In the genomic region with DNA sequence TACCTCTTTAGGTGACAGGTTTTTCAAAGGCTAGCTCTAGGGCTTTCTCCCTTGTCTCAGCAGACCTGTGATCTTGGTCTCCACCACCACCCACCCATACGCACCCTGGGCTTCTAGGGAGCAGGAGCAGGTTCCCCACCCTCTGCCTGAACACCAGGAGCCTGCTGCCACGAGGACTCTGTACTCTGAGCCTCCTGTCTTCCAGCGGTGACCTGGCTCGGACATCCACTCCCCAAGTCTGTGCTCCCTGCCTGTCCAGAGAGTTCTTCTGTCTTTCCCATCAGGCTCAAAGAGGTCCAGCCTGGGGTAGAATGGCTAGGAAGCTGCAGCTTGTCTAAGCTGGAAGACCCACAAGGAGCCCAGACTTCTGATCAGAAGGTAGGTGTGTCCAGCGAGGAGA, we compare ENCODE assay signal across 25 mouse cellular contexts. TPM values are rescaled to one million over a fixed set of nuclear protein-coding genes. Genes with fewer than 3 reads are reported as not detected.
DNase-seq lines count a peak whose midpoint lies in the region; ATAC-seq and TF ChIP-seq lines count a peak whose summit lies in the region.
"Had no signal": no experiment of that assay in that cellular context is flagged by ENCODE, and none has a peak within 500 bp of the region (broad histone marks: within the 10 kb centered on the region; RNA-seq: fewer than 3 reads in every experiment).

No protein-coding gene starts in this region.

- H3K27ac ChIP-seq in heart, embryonic 10.5 days, result peak overlapping the region; percentile 3
- no peak overlapping the region for H3K27ac ChIP-seq in kidney, adult 2 months (ENCODE audit: insufficient read depth, low read depth, low read length)
- H3K27ac ChIP-seq in kidney, embryonic 14.5 days (ENCODE audit: low read depth, low read length), result no peak overlapping the region
- peak overlapping the region; percentile 49 for H3K27ac ChIP-seq in thymus, adult 2 months (ENCODE audit: control insufficient read depth, insufficient read depth, low read length)
- H3K27ac ChIP-seq: embryonic facial prominence, embryonic 13.5 days; forebrain, embryonic 15.5 days; hindbrain, embryonic 14.5 days; limb, embryonic 12.5 days; liver, embryonic 12.5 days had no signal

- TF ChIP-seq CTCF in kidney, adult 2 months (conservative IDR thresholded peaks at IDR 0.05; ENCODE audit: insufficient read depth, insufficient read length, low read depth, low read length), result no peak
- 0 out of 2 replicates have a peak, but pooled peaks have one; percentile 28 for TF ChIP-seq CTCF in thymus, adult 2 months (IDR thresholded peaks at IDR 0.05; ENCODE audit: borderline replicate concordance, control insufficient read depth, extremely low read depth, insufficient read depth, low read length, poor library complexity)

- ATAC-seq in kidney, embryonic 14.5 days (ENCODE audit: low FRiP score, low TSS enrichment), result no peak
- ATAC-seq: forebrain, embryonic 15.5 days; inflammation-experienced regulatory T-cells, adult 6 months; liver, embryonic 12.5 days; liver, postnatal 0 days; midbrain, embryonic 16.5 days had no signal

- H3K36me3 ChIP-seq in heart, embryonic 10.5 days, result peaks cover 19% of the 10 kb centered on the region; the same call in 1 of the 2 replicates
- peaks cover 8% of the 10 kb centered on the region; the same call in 1 of the 2 replicates for H3K36me3 ChIP-seq in kidney, adult 2 months (ENCODE audit: control insufficient read depth, insufficient read depth, low read length)
- H3K36me3 ChIP-seq in kidney, embryonic 14.5 days (ENCODE audit: control insufficient read depth, insufficient read depth, low read length), result peaks cover 9% of the 10 kb centered on the region; the same call in 1 of the 2 replicates
- H3K36me3 ChIP-seq in thymus, adult 2 months (ENCODE audit: control insufficient read depth, insufficient read depth, low read length), result peaks cover 15% of the 10 kb centered on the region
- H3K36me3 ChIP-seq: forebrain, embryonic 10.5 days; forebrain, embryonic 15.5 days; limb, embryonic 12.5 days had no signal

- DNase-seq in heart, embryonic 10.5 days (ENCODE audit: low spot score), result no peak
- DNase-seq in heart, postnatal 10 days, result no peak
- DNase-seq in kidney, adult 2 months, result peak; percentile 58
- DNase-seq in thymus, adult 2 months, result no peak
- DNase-seq in thymus, postnatal 10 days (ENCODE audit: low spot score in 2 of 2), result no peak
- DNase-seq in kidney, postnatal 25 days, result peak; percentile 25 to 73
- DNase-seq in right cerebral cortex, postnatal 36 days (ENCODE audit: low spot score in 2 of 2), result no peak
- DNase-seq: adrenal gland, postnatal 14 days; cerebellum, adult 18-20 months; heart, postnatal 4 days; liver, postnatal 0 days; lung, postnatal 36 days; right cerebral cortex, postnatal 25 days; spleen, adult 18-20 months had no signal

- TF ChIP-seq POLR2A in kidney, adult 2 months (IDR thresholded peaks at IDR 0.05; ENCODE audit: low read depth, low read length), result no peak
- TF ChIP-seq POLR2A in thymus, adult 2 months (IDR thresholded peaks at IDR 0.05; ENCODE audit: control insufficient read depth, extremely low read depth, insufficient read depth, low read length, poor library complexity), result no peak

- H3K4me1 ChIP-seq in heart, embryonic 10.5 days, result peaks cover 59% of the 10 kb centered on the region
- H3K4me1 ChIP-seq in kidney, adult 2 months (ENCODE audit: control insufficient read depth, insufficient read depth, low read length), result peaks cover 22% of the 10 kb centered on the region
- H3K4me1 ChIP-seq in kidney, embryonic 14.5 days (ENCODE audit: control insufficient read depth, insufficient read depth, low read length), result no peaks in the 10 kb centered on the region
- H3K4me1 ChIP-seq in thymus, adult 2 months (replicated peaks; ENCODE audit: control insufficient read depth, insufficient read depth, low read length), result peaks cover 73% of the 10 kb centered on the region
- H3K4me1 ChIP-seq: forebrain, embryonic 15.5 days had no signal

- no peaks in the 10 kb centered on the region for H3K9me3 ChIP-seq in heart, embryonic 10.5 days
- H3K9me3 ChIP-seq in kidney, embryonic 14.5 days (ENCODE audit: control insufficient read depth, low read length), result no peaks in the 10 kb centered on the region
- H3K9me3 ChIP-seq: embryonic facial prominence, embryonic 13.5 days; forebrain, embryonic 10.5 days; forebrain, embryonic 15.5 days; heart, embryonic 15.5 days; limb, embryonic 12.5 days; liver, embryonic 12.5 days had no signal

- WGBS in heart, embryonic 10.5 days, result 75% methylated on average over 5 of the region's 5 CpGs
- 57% methylated on average over 5 of the region's 5 CpGs for WGBS in kidney, adult 2 months
- WGBS in kidney, embryonic 14.5 days, result 81% methylated on average over 5 of the region's 5 CpGs
- 68% methylated on average over 5 of the region's 5 CpGs for WGBS in thymus, adult 2 months

- intact Hi-C loops in heart, postnatal 10 days (cut with DNase I), result loop anchor here (2.0 kb wide), 1 partner anchor 14 kb away; no protein-coding TSS in a partner anchor

- no peaks in the 10 kb centered on the region for H3K27me3 ChIP-seq in heart, embryonic 10.5 days (ENCODE audit: insufficient read depth, poor library complexity, severe bottlenecking)
- H3K27me3 ChIP-seq in kidney, adult 2 months (replicated peaks; ENCODE audit: control insufficient read depth, insufficient read depth, low read length), result no peaks in the 10 kb centered on the region
- no peaks in the 10 kb centered on the region for H3K27me3 ChIP-seq in kidney, embryonic 14.5 days (ENCODE audit: control insufficient read depth, insufficient read depth, low read length)
- H3K27me3 ChIP-seq in thymus, adult 2 months (ENCODE audit: control insufficient read depth, insufficient read depth, low read length), result no peaks in the 10 kb centered on the region
- H3K27me3 ChIP-seq: embryonic facial prominence, embryonic 13.5 days; forebrain, embryonic 15.5 days; heart, embryonic 15.5 days; limb, embryonic 12.5 days; liver, embryonic 12.5 days had no signal

- H3K4me3 ChIP-seq in heart, embryonic 10.5 days, result no peak overlapping the region
- H3K4me3 ChIP-seq in kidney, adult 2 months (ENCODE audit: insufficient read depth, low read depth, low read length), result no peak overlapping the region
- no peak overlapping the region for H3K4me3 ChIP-seq in kidney, embryonic 14.5 days (ENCODE audit: low read length)
- H3K4me3 ChIP-seq in thymus, adult 2 months (ENCODE audit: control insufficient read depth, insufficient read depth, low read length), result no peak overlapping the region
- H3K4me3 ChIP-seq: embryonic facial prominence, embryonic 13.5 days; forebrain, embryonic 10.5 days; forebrain, embryonic 15.5 days; heart, embryonic 15.5 days; limb, embryonic 12.5 days; liver, embryonic 12.5 days had no signal

- no peak overlapping the region for H3K4me2 ChIP-seq in kidney, embryonic 14.5 days (replicated peaks; ENCODE audit: low read depth, low read length)
- H3K4me2 ChIP-seq: embryonic facial prominence, embryonic 13.5 days; forebrain, embryonic 15.5 days; heart, embryonic 15.5 days; hindbrain, embryonic 14.5 days; limb, embryonic 12.5 days; liver, embryonic 12.5 days; midbrain, embryonic 11.5 days had no signal

- no peak overlapping the region for H3K9ac ChIP-seq in kidney, embryonic 14.5 days (ENCODE audit: low read depth, low read length)
- H3K9ac ChIP-seq: embryonic facial prominence, embryonic 13.5 days; forebrain, embryonic 15.5 days; heart, embryonic 15.5 days; hindbrain, embryonic 14.5 days; limb, embryonic 12.5 days; liver, embryonic 12.5 days; liver, postnatal 0 days had no signal

RNA-seq across cellular contexts. Expression of a gene that starts 12.1 kb away (rescaled TPM):
- 0.11 and 0.18 TPM in 2 replicates for polyA plus RNA-seq in heart, embryonic 10.5 days (2016; fragmentation: Nextera tagmentation; extraction: Ambion mirVana)
- 1 to 10 TPM; 3.8 to 4.0 TPM for total RNA-seq in heart, postnatal 10 days (2021)
- 2.4 and 2.9 TPM in 2 replicates for polyA plus RNA-seq in kidney, adult 2 months (2012; rRNA removed)
- 0.20 and 0.34 TPM in 2 replicates for polyA plus RNA-seq in kidney, embryonic 14.5 days (2014; fragmentation: Nextera tagmentation; extraction: Ambion mirVana)
- 276 and 294 TPM in 2 replicates for polyA plus RNA-seq in thymus, adult 2 months (2012; rRNA removed)
- polyA plus RNA-seq: inflammation-experienced regulatory T-cells, adult 6 months; liver, embryonic 12.5 days had no signal

RNA-seq across cellular contexts. Expression of a gene that starts 24.6 kb away (rescaled TPM):
- polyA plus RNA-seq in heart, embryonic 10.5 days (2016; fragmentation: Nextera tagmentation; extraction: Ambion mirVana), result 10.2 and 13.4 TPM in 2 replicates
- total RNA-seq in heart, postnatal 10 days (2021), result 10 to 100 TPM; 29.2 to 30.7 TPM
- 136 and 184 TPM in 2 replicates for polyA plus RNA-seq in kidney, adult 2 months (2012; rRNA removed)
- polyA plus RNA-seq in kidney, embryonic 14.5 days (2014; fragmentation: Nextera tagmentation; extraction: Ambion mirVana), result 11.9 and 15.7 TPM in 2 replicates
- 276 and 278 TPM in 2 replicates for polyA plus RNA-seq in thymus, adult 2 months (2012; rRNA removed)
- polyA plus RNA-seq: inflammation-experienced regulatory T-cells, adult 6 months had no signal

RNA-seq across cellular contexts. Expression of a gene that starts 35.1 kb away (rescaled TPM):
- 32.1 and 41.1 TPM in 2 replicates for polyA plus RNA-seq in heart, embryonic 10.5 days (2016; fragmentation: Nextera tagmentation; extraction: Ambion mirVana)
- 10 to 100 TPM; 62.0 to 71.0 TPM for total RNA-seq in heart, postnatal 10 days (2021)
- polyA plus RNA-seq in kidney, adult 2 months (2012; rRNA removed), result 182 and 203 TPM in 2 replicates
- polyA plus RNA-seq in kidney, embryonic 14.5 days (2014; fragmentation: Nextera tagmentation; extraction: Ambion mirVana), result 34.4 and 36.1 TPM in 2 replicates
- polyA plus RNA-seq in thymus, adult 2 months (2012; rRNA removed), result 62.1 and 62.8 TPM in 2 replicates

RNA-seq across cellular contexts. Expression of a gene that starts 37.6 kb away (rescaled TPM):
- 24.0 and 27.1 TPM in 2 replicates for polyA plus RNA-seq in heart, embryonic 10.5 days (2016; fragmentation: Nextera tagmentation; extraction: Ambion mirVana)
- total RNA-seq in heart, postnatal 10 days (2021), result 10 to 100 TPM; 14.1 to 15.2 TPM
- 4.9 and 6.9 TPM in 2 replicates for polyA plus RNA-seq in kidney, adult 2 months (2012; rRNA removed)
- polyA plus RNA-seq in kidney, embryonic 14.5 days (2014; fragmentation: Nextera tagmentation; extraction: Ambion mirVana), result 37.2 and 47.2 TPM in 2 replicates
- 5.6 and 6.0 TPM in 2 replicates for polyA plus RNA-seq in thymus, adult 2 months (2012; rRNA removed)

Comparison
In these comparisons a context has a peak if more than half of its experiments do, and no peak if none do; other contexts are left out.
1. DNase-seq: peak in kidney, adult 2 months (single experiment) and kidney, postnatal 25 days (2 of 2); none in heart, embryonic 10.5 days (single experiment), heart, postnatal 10 days (0 of 2), thymus, adult 2 months (single experiment), thymus, postnatal 10 days (0 of 2) and right cerebral cortex, postnatal 36 days (0 of 2).
2. H3K27ac ChIP-seq: peak in heart, embryonic 10.5 days (single experiment) and thymus, adult 2 months (single experiment); none in kidney, adult 2 months (single experiment) and kidney, embryonic 14.5 days (single experiment).
3. RNA of a gene that starts 12.1 kb away (polyA plus RNA-seq): 276 to 294 TPM in thymus, adult 2 months; 2.4 to 2.9 TPM in kidney, adult 2 months, 0.20 to 0.34 TPM in kidney, embryonic 14.5 days and 0.11 to 0.18 TPM in heart, embryonic 10.5 days; every median in the first group is over 10 times any median in the second.